Mouse (Mus musculus) midbrain, embryonic 15.5 days (tissue): Measurements from ENCODE around the gene Tmem212. TPM values are rescaled to one million over a fixed set of nuclear protein-coding genes. Genes with fewer than 3 reads are reported as not detected.

ENCODE experiments used
- ATAC-seq: fragments of 200-750 bp; cut with Nextera tagmentation; replicated peaks from 2 replicates; pipeline ENCODE4 v1.8.0; 2017; ENCODE audit warnings: moderate TSS enrichment
- H3K27ac ChIP-seq: fragments of 300-500 bp; sonication (generic); 2 replicates; pipeline ENCODE4 v1.5.1; 2015; ENCODE audit warnings: mild to moderate bottlenecking, inconsistent platforms
- H3K27me3 ChIP-seq: fragments of 300-500 bp; sonication (generic); replicated peaks from 2 replicates; pipeline ENCODE4 v1.6.1; 2015; ENCODE audit warnings: inconsistent platforms
- H3K36me3 ChIP-seq: fragments of 300-500 bp; sonication (generic); replicated peaks from 2 replicates; pipeline ENCODE4 v1.6.1; 2015; ENCODE audit warnings: inconsistent platforms
- H3K4me1 ChIP-seq: fragments of 300-500 bp; sonication (generic); 2 replicates; pipeline ENCODE4 v1.6.1; 2015; ENCODE audit warnings: inconsistent platforms
- H3K4me2 ChIP-seq: fragments of 300-500 bp; sonication (generic); 2 replicates; pipeline ENCODE4 v1.6.1; 2015; ENCODE audit warnings: inconsistent platforms, mild to moderate bottlenecking, moderate library complexity
- H3K4me3 ChIP-seq: fragments of 300-500 bp; sonication (generic); 2 replicates; pipeline ENCODE4 v1.5.1; 2015; ENCODE audit warnings: mild to moderate bottlenecking, inconsistent platforms
- H3K9ac ChIP-seq: fragments of 300-500 bp; sonication (generic); 2 replicates; pipeline ENCODE4 v1.6.1; 2015; ENCODE audit warnings: mild to moderate bottlenecking, inconsistent platforms
- H3K9me3 ChIP-seq: fragments of 300-500 bp; sonication (generic); 2 replicates; pipeline ENCODE4 v1.6.1; 2016; ENCODE audit warnings: inconsistent platforms
- WGBS: fragments of 180-500 bp; shearing (Covaris S2); methylation state at CpG from one replicate; pipeline ENCODE4 v1.1.7; 2015; ENCODE audit warnings: mixed read lengths; 5-methylcytosine and 5-hydroxymethylcytosine counted together
- polyA plus RNA-seq: library from polyadenylated mRNA; unstranded; fragments of >200 nt; fragmentation: Nextera tagmentation; extraction: Ambion mirVana; gene quantifications from 2 replicates; pipeline ENCODE4 v1.2.1, GENCODE M21; 2015

The Tmem212 gene
- polyA plus RNA-seq, 1 experiment from 2014 or later: 0.25 TPM

- no peak overlapping the region for H3K4me3 ChIP-seq
- H3K4me1 ChIP-seq: no peaks in the 10 kb centered on the region
- no peak overlapping the region for H3K9ac ChIP-seq
- no peak overlapping the region for H3K27ac ChIP-seq
- no peaks in the 10 kb centered on the region for H3K36me3 ChIP-seq
- WGBS: 82% methylated on average over 3 of the region's 3 CpGs
- H3K4me2 ChIP-seq: no peak overlapping the region
- no peaks in the 10 kb centered on the region for H3K9me3 ChIP-seq
- ATAC-seq: no peak
- no peaks in the 10 kb centered on the region for H3K27me3 ChIP-seq
These were observed 68.9 kb downstream of the Tmem212 start for GRCm38 (mm10) chr3:27827236-27827635.

GRCm38 (mm10) chr3:27825985-27826384 is 70.2 kb downstream of the Tmem212 start:
- H3K9me3 ChIP-seq: no peaks in the 10 kb centered on the region
- H3K4me1 ChIP-seq: no peaks in the 10 kb centered on the region
- no peak for ATAC-seq
- 79% methylated on average over 4 of the region's 4 CpGs for WGBS
- H3K36me3 ChIP-seq: no peaks in the 10 kb centered on the region
- H3K27me3 ChIP-seq: no peaks in the 10 kb centered on the region
- H3K4me2 ChIP-seq: no peak overlapping the region
- H3K4me3 ChIP-seq: no peak overlapping the region
- no peak overlapping the region for H3K9ac ChIP-seq
- H3K27ac ChIP-seq: no peak overlapping the region

Other genes with a start within 250 kb of the Tmem212 start
- 9.2 and 9.7 TPM in 2 replicates for gene Fndc3b, start 185.1 kb downstream of the Tmem212 start, polyA plus RNA-seq
- 3.8 and 4.0 TPM in 2 replicates for gene Pld1, start 42.3 kb upstream of the Tmem212 start, polyA plus RNA-seq